Mouse (Mus musculus) forebrain, postnatal 0 days (tissue): ENCODE data around the gene Plxdc2. TPM values are rescaled to one million over a fixed set of nuclear protein-coding genes. Genes with fewer than 3 reads are reported as not detected.

Experiments
- ATAC-seq: fragments of 200-750 bp; cut with Nextera tagmentation; 2 replicates; pipeline ENCODE4 v1.8.0; 2017; ENCODE audit warnings: mild to moderate bottlenecking, moderate library complexity
- DNase-seq: peaks from one replicate; pipeline ENCODE4 v3.0.0-alpha.2; 2015
- H3K27ac ChIP-seq: fragments of 300-500 bp; sonication (generic); 2 replicates; pipeline ENCODE4 v1.5.1; 2014; ENCODE audit warnings: low read depth, mild to moderate bottlenecking, antibody characterized with exemption, low read length, moderate library complexity, mixed read lengths
- H3K27me3 ChIP-seq: fragments of 300-500 bp; sonication (generic); 2 replicates; pipeline ENCODE4 v1.6.1; 2014; ENCODE audit warnings: mild to moderate bottlenecking, low read length, mixed read lengths; ENCODE audit not compliant: insufficient read depth
- H3K36me3 ChIP-seq: fragments of 300-500 bp; sonication (generic); 2 replicates; pipeline ENCODE4 v1.6.1; 2014; ENCODE audit warnings: mild to moderate bottlenecking, moderate library complexity; ENCODE audit not compliant: insufficient read depth
- H3K4me1 ChIP-seq: fragments of 300-500 bp; sonication (generic); 2 replicates; pipeline ENCODE4 v1.6.1; 2014; ENCODE audit warnings: antibody characterized with exemption; ENCODE audit not compliant: insufficient read depth
- H3K4me2 ChIP-seq: fragments of 300-500 bp; sonication (generic); 2 replicates; pipeline ENCODE4 v1.6.1; 2014; ENCODE audit warnings: low read depth, mild to moderate bottlenecking, moderate library complexity
- H3K4me3 ChIP-seq: fragments of 300-500 bp; sonication (generic); 2 replicates; pipeline ENCODE4 v1.5.1; 2014; ENCODE audit warnings: low read depth, low read length, mixed read lengths
- H3K9ac ChIP-seq: fragments of 300-500 bp; sonication (generic); 2 replicates; pipeline ENCODE4 v1.6.1; 2014; ENCODE audit warnings: mild to moderate bottlenecking
- H3K9me3 ChIP-seq: fragments of 300-500 bp; sonication (generic); 2 replicates; pipeline ENCODE4 v1.6.1; 2016; ENCODE audit warnings: low read length
- CTCF ChIP-seq: sonication (generic); IDR thresholded peaks from 2 replicates; pipeline ENCODE4 v1.5.1; 2016; ENCODE audit warnings: antibody characterized with exemption, control low read depth, low read depth
- WGBS: fragments of 180-500 bp; shearing (Covaris S2); extraction: QIAGEN DNeasy Blood & Tissue Kit; methylation state at CpG from one replicate; pipeline ENCODE4 v1.1.7; 2014; 5-methylcytosine and 5-hydroxymethylcytosine counted together
- polyA plus RNA-seq: library from polyadenylated mRNA; unstranded; fragments of >200 nt; fragmentation: Nextera tagmentation; extraction: Ambion mirVana; gene quantifications from 2 replicates; pipeline ENCODE4 v1.2.1, GENCODE M21; 2015
- total RNA-seq: library from RNA; depleted of rRNA; stranded (reverse); fragments of >200 nt; gene quantifications from 2 replicates; pipeline ENCODE4 v1.2.3, GENCODE M21; 2014

Gene Plxdc2
- total and polyA plus RNA-seq, 2 experiments from 2014 or later: 20.8 to 23.6 TPM

GRCm38 (mm10) chr2:16406508-16406907, 50.4 kb downstream of the Plxdc2 start:
- Histone ChIP-seq H3K36me3 (no peaks in the 10 kb centered on the region), H3K4me1 (no peaks in the 10 kb centered on the region), H3K27ac (no peak overlapping the region), H3K9me3 (no peaks in the 10 kb centered on the region), H3K4me2 (no peak overlapping the region), H3K9ac (no peak overlapping the region), H3K4me3 (no peak overlapping the region), H3K27me3 (no peaks in the 10 kb centered on the region)
- TF ChIP-seq CTCF: no peak
- ATAC-seq: no peak
- WGBS: 83% methylated on average over 2 of the region's 2 CpGs
- no peak for DNase-seq

- no peaks in the 10 kb centered on the region for H3K4me1 ChIP-seq
- WGBS: 67% methylated on average over 3 of the region's 3 CpGs
- H3K36me3 ChIP-seq: no peaks in the 10 kb centered on the region
- H3K4me2 ChIP-seq: no peak overlapping the region
- DNase-seq: no peak
- H3K27me3 ChIP-seq: no peaks in the 10 kb centered on the region
- TF ChIP-seq CTCF: no peak
- ATAC-seq: no peak
- no peak overlapping the region for H3K27ac ChIP-seq
- no peak overlapping the region for H3K9ac ChIP-seq
- no peaks in the 10 kb centered on the region for H3K9me3 ChIP-seq
- no peak overlapping the region for H3K4me3 ChIP-seq
These were observed 58.4 kb downstream of the Plxdc2 start for GRCm38 (mm10) chr2:16414340-16414976.

- no peak for TF ChIP-seq CTCF
- H3K9me3 ChIP-seq: no peaks in the 10 kb centered on the region
- no peak overlapping the region for H3K4me3 ChIP-seq
- no peak overlapping the region for H3K4me2 ChIP-seq
- H3K36me3 ChIP-seq: no peaks in the 10 kb centered on the region
- DNase-seq (no peak), ATAC-seq (no peak)
- no peak overlapping the region for H3K9ac ChIP-seq
- WGBS: 81% methylated on average over 5 of the region's 5 CpGs
- H3K4me1 ChIP-seq: no peaks in the 10 kb centered on the region
- H3K27ac ChIP-seq: no peak overlapping the region
- no peaks in the 10 kb centered on the region for H3K27me3 ChIP-seq
These were observed 82.9 kb downstream of the Plxdc2 start for GRCm38 (mm10) chr2:16439030-16439429.

GRCm38 (mm10) chr2:16442643-16443042, 86.5 kb downstream of the Plxdc2 start:
- no peaks in the 10 kb centered on the region for H3K36me3 ChIP-seq
- no peaks in the 10 kb centered on the region for H3K4me1 ChIP-seq
- TF ChIP-seq CTCF: no peak
- H3K9ac ChIP-seq: no peak overlapping the region
- H3K4me2 ChIP-seq: no peak overlapping the region
- 68% methylated on average over 2 of the region's 2 CpGs for WGBS
- H3K27me3 ChIP-seq: no peaks in the 10 kb centered on the region
- H3K27ac ChIP-seq: no peak overlapping the region
- DNase-seq: no peak
- no peaks in the 10 kb centered on the region for H3K9me3 ChIP-seq
- no peak for ATAC-seq
- no peak overlapping the region for H3K4me3 ChIP-seq

- Histone ChIP-seq H3K4me1 (no peaks in the 10 kb centered on the region), H3K9ac (no peak overlapping the region), H3K27ac (no peak overlapping the region), H3K27me3 (no peaks in the 10 kb centered on the region), H3K36me3 (no peaks in the 10 kb centered on the region), H3K4me2 (no peak overlapping the region), H3K9me3 (no peaks in the 10 kb centered on the region), H3K4me3 (no peak overlapping the region)
- no peak for TF ChIP-seq CTCF
- ATAC-seq (no peak), DNase-seq (no peak)
- 71% methylated on average over 4 of the region's 4 CpGs for WGBS
These were observed 91.8 kb downstream of the Plxdc2 start for GRCm38 (mm10) chr2:16447936-16448335.

- Histone ChIP-seq H3K4me2 (no peak overlapping the region), H3K9ac (no peak overlapping the region), H3K36me3 (no peaks in the 10 kb centered on the region), H3K27me3 (no peaks in the 10 kb centered on the region), H3K27ac (no peak overlapping the region), H3K9me3 (no peaks in the 10 kb centered on the region), H3K4me3 (no peak overlapping the region), H3K4me1 (no peaks in the 10 kb centered on the region)
- no peak for TF ChIP-seq CTCF
- WGBS: 22% methylated on average over 7 of the region's 7 CpGs
- peak; percentile 9 for DNase-seq
- no peak for ATAC-seq
These were observed 94.9 kb downstream of the Plxdc2 start for GRCm38 (mm10) chr2:16450838-16451665.

- no peak for TF ChIP-seq CTCF
- no peak for DNase-seq
These were observed 95.5 kb downstream of the Plxdc2 start for GRCm38 (mm10) chr2:16451666-16452009.

More at GRCm38 (mm10) chr2:16451666-16452009, 95.5 kb downstream of the Plxdc2 start:
- H3K4me3 ChIP-seq: no peak overlapping the region
- no peaks in the 10 kb centered on the region for H3K27me3 ChIP-seq
- no peaks in the 10 kb centered on the region for H3K9me3 ChIP-seq
- H3K4me2 ChIP-seq: no peak overlapping the region
- 91% methylated on average over 4 of the region's 4 CpGs for WGBS
- H3K36me3 ChIP-seq: no peaks in the 10 kb centered on the region
- H3K4me1 ChIP-seq: peaks cover 5% of the 10 kb centered on the region; the same call in 1 of the 2 replicates
- no peak overlapping the region for H3K27ac ChIP-seq
- no peak for ATAC-seq
- no peak overlapping the region for H3K9ac ChIP-seq
